Mouse (Mus musculus): Measurements from ENCODE around the gene Cfap44. TPM values are rescaled to one million over a fixed set of nuclear protein-coding genes. Genes with fewer than 3 reads are reported as not detected.

The Cfap44 gene
- polyA plus RNA-seq (2017; shearing (Covaris generic)) = not detected

GRCm38 (mm10) chr16:44394577-44395243 is at the start of gene Cfap44:
Gene Cfap44 (plus strand): TSS chr16:44394796.

DNA sequence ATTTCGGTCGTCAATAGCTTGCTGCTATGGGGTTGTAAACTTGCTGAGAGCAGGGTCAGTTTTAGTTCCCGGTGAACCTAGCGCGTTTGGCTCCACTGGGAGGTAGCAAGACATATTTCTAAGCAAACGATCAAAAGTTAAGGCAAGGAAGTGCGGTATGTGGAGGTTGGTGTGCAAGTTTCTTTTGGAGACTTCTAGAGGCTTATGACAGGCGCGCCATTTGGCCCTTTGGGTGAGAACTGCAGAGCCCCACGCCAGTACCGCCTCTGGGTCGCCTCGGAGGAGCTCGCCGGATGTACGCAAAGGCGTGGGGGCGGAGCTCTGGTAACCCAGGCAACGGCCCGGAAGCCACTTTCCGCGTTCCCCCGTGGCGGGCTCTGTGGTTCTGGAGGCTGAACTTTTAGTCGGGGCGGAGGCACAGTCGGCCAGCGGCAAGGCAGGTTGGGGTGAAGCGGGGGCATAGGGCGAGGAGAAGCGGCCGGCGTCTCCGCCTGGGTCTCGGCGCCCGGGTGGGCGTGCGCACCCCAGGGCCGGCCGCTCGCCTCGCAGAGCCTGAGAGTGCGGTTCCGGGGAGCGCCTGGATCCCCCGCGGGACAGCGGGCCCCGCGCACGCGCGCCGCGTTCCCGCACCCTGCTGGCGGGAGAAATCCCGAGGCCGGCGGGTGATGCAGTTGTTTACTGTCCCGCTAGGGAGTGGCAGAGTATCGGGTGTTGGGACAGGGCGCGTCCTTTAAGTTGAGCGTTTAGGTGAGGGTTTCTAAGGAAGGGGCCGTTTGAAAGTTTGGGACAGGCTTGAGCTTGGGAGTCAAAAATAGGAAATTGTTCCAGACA is 47.3 kb upstream of the Cfap44 start, which contains the start of gene Spice1:
Gene Spice1 (plus strand): TSS at position 51 of the 831 bp plus-strand sequence.

Other genes with a start within 250 kb of the Cfap44 start
- gene Usf3, start 221.6 kb upstream of the Cfap44 start, polyA plus RNA-seq (2017; shearing (Covaris generic)) = 1 to 10 TPM; 5.8 to 5.9 TPM
- 10 to 100 TPM; 66.3 to 66.6 TPM for gene Sidt1, start 61.6 kb upstream of the Cfap44 start, polyA plus RNA-seq (2017; shearing (Covaris generic))
- gene Spice1, start 47.7 kb upstream of the Cfap44 start, polyA plus RNA-seq (2017; shearing (Covaris generic)) = 10 to 100 TPM; 21.6 to 32.2 TPM
- gene Boc, start 164.1 kb downstream of the Cfap44 start, polyA plus RNA-seq (2017; shearing (Covaris generic)) = under 1 TPM; 0.23 to 0.80 TPM

All from activated CD4-positive, CD25-positive, alpha-beta regulatory T cell (primary cell).